Mouse (Mus musculus) lung, adult 10 weeks (tissue): ENCODE data around the gene Olfr477. TPM values are rescaled to one million over a fixed set of nuclear protein-coding genes. Genes with fewer than 3 reads are reported as not detected.

Experiments used
- polyA plus RNA-seq: library from polyadenylated mRNA; stranded (reverse); fragments of 350-450 nt; fragmentation: Illumina TruSeq; extraction: RNeasy Lipid Tissue Mini Kit (QIAGEN cat#74804); gene quantifications from one replicate; pipeline ENCODE4 v1.2.3, GENCODE M21; 2014; ENCODE audit warnings: low read depth, low replicate concordance; ENCODE audit not compliant: insufficient read depth

Olfr477 gene
- not detected for polyA plus RNA-seq

GRCm38 (mm10) chr7:107986393-107986792 lies at the start of gene Olfr477:
TSS of gene Olfr477 (plus strand) at chr7:107986693.

GRCm38 (mm10) chr7:107954343-107954742 lies 32.1 kb upstream of the Olfr477 start, which contains the start of gene Olfr474:
TSS of gene Olfr474 (plus strand) at chr7:107954643.

DNA sequence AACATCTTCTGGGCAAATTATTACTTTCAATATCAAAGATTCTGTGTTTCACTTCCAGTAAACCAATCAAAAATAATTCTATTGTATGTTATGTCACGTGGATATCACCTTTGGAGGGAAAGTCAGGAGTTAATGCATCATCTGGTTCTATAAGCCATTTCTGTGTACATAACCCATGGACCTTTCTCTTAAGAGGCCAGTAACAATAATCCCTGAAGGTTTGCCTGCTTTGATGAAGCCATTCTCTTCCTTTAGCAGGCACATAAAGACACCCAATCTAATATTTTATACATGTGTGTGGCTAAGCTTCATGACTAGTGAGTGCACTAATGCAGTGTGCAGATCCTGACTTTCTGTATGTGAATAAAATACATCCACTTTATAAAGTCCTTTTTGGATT lies 22.0 kb upstream of the Olfr477 start, which contains the start of gene Olfr476:
Gene Olfr476 (plus strand): TSS at position 301 of the 400 bp plus-strand sequence.

GRCm38 (mm10) chr7:108033889-108034288 lies 47.4 kb downstream of the Olfr477 start, which contains the start of gene Olfr478:
TSS of gene Olfr478 (minus strand) at chr7:108033989.

Other genes starting within 250 kb of the Olfr477 start
- not detected for gene Cyb5r2, start 228.7 kb upstream of the Olfr477 start, polyA plus RNA-seq
- not detected for gene Ovch2, start 185.5 kb upstream of the Olfr477 start, polyA plus RNA-seq
- not detected for gene Olfr467, start 174.4 kb upstream of the Olfr477 start, polyA plus RNA-seq
- gene Olfr469, start 161.2 kb upstream of the Olfr477 start, polyA plus RNA-seq: not detected
- gene Olfr470, start 139.2 kb upstream of the Olfr477 start, polyA plus RNA-seq: not detected
- not detected for gene Olfr472, start 88.8 kb upstream of the Olfr477 start, polyA plus RNA-seq
- not detected for gene Olfr473, start 56.2 kb upstream of the Olfr477 start, polyA plus RNA-seq
- gene Olfr474, start 32.0 kb upstream of the Olfr477 start, polyA plus RNA-seq: not detected
- not detected for gene Olfr476, start 21.9 kb upstream of the Olfr477 start, polyA plus RNA-seq
- not detected for gene Olfr478, start 47.3 kb downstream of the Olfr477 start, polyA plus RNA-seq
- not detected for gene Olfr479, start 64.0 kb downstream of the Olfr477 start, polyA plus RNA-seq
- gene Olfr480, start 80.7 kb downstream of the Olfr477 start, polyA plus RNA-seq: not detected
- gene Olfr481, start 93.2 kb downstream of the Olfr477 start, polyA plus RNA-seq: not detected
- not detected for gene Olfr482, start 110.9 kb downstream of the Olfr477 start, polyA plus RNA-seq
- gene Olfr483, start 114.2 kb downstream of the Olfr477 start, polyA plus RNA-seq: not detected
- not detected for gene Olfr484, start 140.8 kb downstream of the Olfr477 start, polyA plus RNA-seq
- gene Olfr485, start 173.2 kb downstream of the Olfr477 start, polyA plus RNA-seq: not detected
- not detected for gene Olfr486, start 186.0 kb downstream of the Olfr477 start, polyA plus RNA-seq
- not detected for gene Olfr487, start 227.9 kb downstream of the Olfr477 start, polyA plus RNA-seq